Mouse (Mus musculus) lung, adult 2 months (tissue): Measurements from ENCODE around the gene Ptges.

Experiments
- CTCF ChIP-seq: fragments of 200-500 bp; IDR thresholded peaks from 2 replicates; pipeline ENCODE4 v1.5.1; 2011; ENCODE audit warnings: mild to moderate bottlenecking, low read length, control low read depth; ENCODE audit not compliant: insufficient read depth
- POLR2A ChIP-seq: fragments of 200-500 bp; IDR thresholded peaks from 2 replicates; pipeline ENCODE4 v1.6.1; 2011; ENCODE audit warnings: low read depth, mild to moderate bottlenecking, control low read depth, low read length, borderline replicate concordance; ENCODE audit errors: extremely low read depth

- TF ChIP-seq CTCF (no peak), POLR2A (no peak)
Observed at GRCm38 (mm10) chr2:30848184-30848583, 81.5 kb downstream of the Ptges start.
